Mouse (Mus musculus): ENCODE results near the gene Anapc5. TPM values are rescaled to one million over a fixed set of nuclear protein-coding genes. Genes with fewer than 3 reads are reported as not detected.
A peak's percentile ranks its signal among the peaks of the same experiment; 100 is the strongest.

Gene Anapc5
- polyA plus RNA-seq, 1 experiment from 2014 or later = 286 TPM

DNA sequence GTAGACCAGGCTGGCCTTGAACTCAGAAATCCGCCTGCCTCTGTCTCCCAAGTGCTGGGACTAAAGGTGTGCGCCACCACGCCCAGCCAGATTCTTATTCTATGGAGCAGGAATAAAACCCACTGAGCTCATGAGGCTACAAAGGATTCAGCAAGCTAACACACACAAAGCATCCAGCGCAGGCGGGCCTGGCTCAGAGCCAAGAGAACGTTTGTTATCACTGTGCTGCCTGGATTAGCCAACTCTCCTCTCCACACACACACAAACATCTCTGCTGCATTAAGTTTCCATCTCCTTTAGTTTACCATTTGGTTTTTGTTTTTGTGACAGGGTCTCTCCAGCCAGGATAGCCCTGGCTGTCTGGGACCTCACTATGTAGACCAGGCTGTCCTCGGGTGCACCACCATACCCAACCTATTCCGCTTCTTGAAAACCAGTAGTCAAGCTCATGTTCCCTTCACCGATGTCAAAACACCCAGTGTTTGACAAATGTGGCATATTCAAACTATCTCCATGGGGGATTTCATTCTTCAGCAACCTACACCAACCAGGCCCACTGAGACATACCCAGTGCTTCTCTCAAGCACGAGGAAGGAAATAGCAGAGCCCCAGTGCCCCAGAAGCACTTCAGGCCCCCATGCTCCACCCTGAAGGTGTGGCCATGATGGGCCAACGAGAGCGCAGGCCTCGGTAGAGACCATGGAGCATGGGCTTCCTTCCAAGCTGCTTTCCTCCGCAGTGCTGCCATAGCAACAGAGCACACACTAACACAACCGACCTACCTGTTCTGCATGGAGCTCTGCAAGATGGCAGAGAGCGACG lies 22.4 kb downstream of the Anapc5 start:
- Histone ChIP-seq H3K9ac (no peak overlapping the region), H3K4me1 (replicated peaks) (peaks cover 47% of the 10 kb centered on the region), H3K9me3 (replicated peaks) (no peaks in the 10 kb centered on the region), H3K27ac (peak overlapping the region; percentile 72), H3K36me3 (peaks cover 61% of the 10 kb centered on the region), H3K27me3 (no peaks in the 10 kb centered on the region), H3K4me3 (no peak overlapping the region), H3K4me2 (no peak overlapping the region)
- 40% methylated on average over 17 of the region's 17 CpGs for WGBS
- ATAC-seq (replicated peaks; ENCODE audit: insufficient number of reproducible peaks, insufficient read depth, low FRiP score, low read depth) = peak; percentile 76

DNA sequence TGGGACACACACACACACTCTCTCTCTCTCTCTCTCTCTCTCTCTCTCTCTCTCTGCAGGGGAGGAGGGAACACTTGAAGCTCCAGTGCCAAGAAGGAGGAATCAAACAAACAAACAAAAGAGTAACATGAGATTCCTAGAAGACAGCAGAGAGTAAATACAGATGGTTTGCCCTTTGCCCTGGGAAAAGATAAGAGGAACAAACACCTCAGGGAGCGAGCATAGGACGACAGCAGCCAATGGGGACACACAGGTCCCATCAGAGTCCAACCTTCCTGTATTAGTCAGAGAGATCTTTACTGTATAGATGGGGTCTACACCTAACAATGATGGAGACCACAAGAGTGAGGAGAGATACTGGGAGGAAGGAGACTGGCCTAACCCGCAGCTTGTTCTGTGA lies 23.3 kb downstream of the Anapc5 start:
- Histone ChIP-seq H3K36me3 (peaks cover 63% of the 10 kb centered on the region), H3K4me3 (no peak overlapping the region), H3K27me3 (no peaks in the 10 kb centered on the region), H3K4me1 (replicated peaks) (peaks cover 40% of the 10 kb centered on the region), H3K9me3 (replicated peaks) (no peaks in the 10 kb centered on the region), H3K27ac (peak overlapping the region; percentile 72), H3K9ac (no peak overlapping the region), H3K4me2 (no peak overlapping the region)
- no peak for ATAC-seq (replicated peaks; ENCODE audit: insufficient number of reproducible peaks, insufficient read depth, low FRiP score, low read depth)
- 79% methylated on average over 3 of the region's 3 CpGs for WGBS

DNA sequence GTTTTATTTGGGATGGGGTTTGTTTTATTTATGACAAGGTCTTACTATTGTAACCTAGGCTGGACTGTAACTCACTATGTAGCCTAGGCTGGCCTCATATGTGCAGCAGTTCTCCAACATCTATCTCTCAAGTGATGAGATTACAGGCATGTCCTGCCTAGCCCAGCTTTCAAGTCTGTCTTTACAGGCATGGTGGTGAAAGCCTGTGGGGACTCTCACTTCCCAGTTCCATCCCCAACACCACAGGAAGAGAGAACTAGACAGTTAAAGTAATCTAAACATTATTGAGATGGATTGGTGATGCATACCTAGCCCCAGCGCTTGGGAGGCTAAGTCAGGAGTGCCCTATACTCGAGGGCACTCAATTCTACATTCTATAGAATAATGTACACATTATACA lies 32.4 kb downstream of the Anapc5 start:
- H3K4me3 ChIP-seq = no peak overlapping the region
- 76% methylated on average over 2 of the region's 2 CpGs for WGBS

DNA sequence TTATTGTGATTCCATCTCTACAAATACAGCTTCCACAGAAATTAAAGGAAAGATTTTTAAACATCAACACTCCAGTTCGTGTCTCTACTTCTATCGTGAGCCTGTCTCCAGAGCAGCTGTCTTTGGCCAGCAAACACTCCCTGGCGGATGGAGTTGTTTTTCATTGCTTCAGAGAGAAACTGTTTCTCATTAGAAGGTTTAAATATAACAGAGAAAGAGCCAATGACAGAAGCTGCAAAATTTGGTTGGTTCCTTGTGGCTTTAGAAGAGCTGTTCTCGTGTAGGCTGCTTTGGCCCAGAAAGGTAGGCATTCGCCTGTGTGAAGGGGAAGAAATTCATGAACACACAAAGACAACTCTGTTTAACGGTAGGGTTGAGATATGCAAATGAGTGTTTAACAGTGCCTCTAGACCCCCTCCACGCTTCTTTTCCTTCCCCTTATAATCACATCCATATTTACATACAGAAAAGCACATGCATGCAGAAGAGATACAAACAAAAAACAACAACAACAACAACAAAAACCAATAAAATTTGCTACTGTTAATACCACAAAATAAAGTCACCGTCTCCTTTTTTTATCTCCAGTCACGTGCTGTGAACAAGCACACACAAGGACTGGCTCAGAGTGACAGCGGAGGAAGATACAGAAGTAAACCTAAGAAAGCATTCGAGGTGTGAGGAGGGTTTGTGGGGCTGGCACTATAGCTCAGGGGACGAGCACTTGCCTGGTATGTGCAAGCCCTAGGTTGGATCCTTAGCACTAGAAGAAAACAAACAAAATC lies 34.9 kb downstream of the Anapc5 start:
- no peak for ATAC-seq (replicated peaks; ENCODE audit: insufficient number of reproducible peaks, insufficient read depth, low FRiP score, low read depth)
- Histone ChIP-seq H3K4me2 (no peak overlapping the region), H3K27ac (no peak overlapping the region), H3K9ac (no peak overlapping the region), H3K9me3 (replicated peaks) (no peaks in the 10 kb centered on the region), H3K27me3 (no peaks in the 10 kb centered on the region), H3K4me1 (replicated peaks) (0 out of 2 replicates have a peak, but pooled peaks cover 3% of the 10 kb centered on the region), H3K36me3 (peaks cover 35% of the 10 kb centered on the region), H3K4me3 (no peak overlapping the region)
- WGBS = 55% methylated on average over 12 of the region's 12 CpGs

More for the DNA sequence above, 32.4 kb downstream of the Anapc5 start:
- peaks cover 57% of the 10 kb centered on the region for H3K36me3 ChIP-seq
- no peaks in the 10 kb centered on the region for H3K27me3 ChIP-seq
- ATAC-seq (replicated peaks; ENCODE audit: insufficient number of reproducible peaks, insufficient read depth, low FRiP score, low read depth) = no peak
- H3K4me1 ChIP-seq (replicated peaks) = 0 out of 2 replicates have a peak, but pooled peaks cover 3% of the 10 kb centered on the region
- H3K4me2 ChIP-seq = no peak overlapping the region
- H3K9ac ChIP-seq = no peak overlapping the region
- no peaks in the 10 kb centered on the region for H3K9me3 ChIP-seq (replicated peaks)
- no peak overlapping the region for H3K27ac ChIP-seq

DNA sequence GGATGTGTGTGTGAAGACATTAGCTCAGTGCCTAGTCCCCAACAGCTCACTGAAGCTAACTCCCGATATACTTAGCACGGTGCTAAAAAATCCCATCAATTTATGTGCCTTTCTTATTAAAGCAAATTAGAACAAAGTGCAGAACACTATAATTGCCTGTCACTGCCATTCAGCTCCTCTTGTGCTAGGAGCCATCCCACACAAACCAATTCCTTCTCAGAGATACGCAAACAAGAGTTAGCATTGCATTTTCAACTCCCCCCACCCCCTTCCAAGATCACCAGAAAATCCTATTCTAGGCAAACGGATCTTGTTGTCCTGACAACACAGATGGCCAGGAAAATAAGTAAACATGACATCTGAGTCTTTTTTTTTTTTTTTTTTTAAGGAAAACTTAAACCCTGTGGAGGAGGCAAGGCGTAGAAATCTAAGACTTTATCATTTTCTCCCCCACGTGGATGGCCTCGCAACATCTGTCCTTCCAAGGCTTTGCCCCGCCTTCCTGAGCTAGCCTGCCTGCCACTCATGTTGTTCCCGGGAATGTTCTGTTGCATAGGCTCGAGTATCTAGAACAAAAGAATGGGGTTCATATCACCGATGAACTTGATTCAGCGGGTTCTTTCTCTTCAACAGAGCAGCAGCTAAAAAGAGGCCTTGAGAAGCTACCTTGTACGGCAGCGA lies 37.3 kb downstream of the Anapc5 start:
- ATAC-seq (replicated peaks; ENCODE audit: insufficient number of reproducible peaks, insufficient read depth, low FRiP score, low read depth) = no peak
- Histone ChIP-seq H3K36me3 (peaks cover 21% of the 10 kb centered on the region), H3K9me3 (replicated peaks) (no peaks in the 10 kb centered on the region), H3K4me3 (no peak overlapping the region), H3K27ac (no peak overlapping the region), H3K4me2 (no peak overlapping the region), H3K9ac (no peak overlapping the region), H3K4me1 (replicated peaks) (peaks cover 8% of the 10 kb centered on the region), H3K27me3 (no peaks in the 10 kb centered on the region)
- WGBS = 56% methylated on average over 14 of the region's 14 CpGs

DNA sequence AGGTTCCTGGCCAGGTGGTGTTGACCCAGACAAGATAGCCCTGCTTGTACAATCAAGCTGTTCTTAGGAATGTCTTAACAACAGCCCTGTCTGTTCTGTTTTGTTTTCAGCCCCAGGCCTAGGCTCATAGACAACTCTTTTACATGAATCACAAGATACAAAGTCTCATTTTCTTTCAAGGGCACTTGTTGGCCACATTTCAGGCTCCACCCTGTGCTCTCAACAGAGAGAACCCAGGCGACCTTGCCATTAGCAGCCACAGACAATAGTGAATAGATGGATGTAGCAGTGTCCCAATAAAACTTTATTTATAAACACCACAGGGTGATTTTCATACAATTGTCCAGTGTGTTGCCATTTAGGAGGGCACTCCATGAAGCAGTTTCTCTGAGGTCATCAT lies 39.1 kb downstream of the Anapc5 start:
- Histone ChIP-seq H3K4me1 (replicated peaks) (peaks cover 17% of the 10 kb centered on the region), H3K27me3 (no peaks in the 10 kb centered on the region), H3K9ac (no peak overlapping the region), H3K4me2 (no peak overlapping the region), H3K4me3 (no peak overlapping the region), H3K9me3 (replicated peaks) (no peaks in the 10 kb centered on the region), H3K27ac (no peak overlapping the region), H3K36me3 (peaks cover 7% of the 10 kb centered on the region)
- ATAC-seq (replicated peaks; ENCODE audit: insufficient number of reproducible peaks, insufficient read depth, low FRiP score, low read depth) = no peak
- WGBS = 50% methylated on average over 1 of the region's 1 CpGs

DNA sequence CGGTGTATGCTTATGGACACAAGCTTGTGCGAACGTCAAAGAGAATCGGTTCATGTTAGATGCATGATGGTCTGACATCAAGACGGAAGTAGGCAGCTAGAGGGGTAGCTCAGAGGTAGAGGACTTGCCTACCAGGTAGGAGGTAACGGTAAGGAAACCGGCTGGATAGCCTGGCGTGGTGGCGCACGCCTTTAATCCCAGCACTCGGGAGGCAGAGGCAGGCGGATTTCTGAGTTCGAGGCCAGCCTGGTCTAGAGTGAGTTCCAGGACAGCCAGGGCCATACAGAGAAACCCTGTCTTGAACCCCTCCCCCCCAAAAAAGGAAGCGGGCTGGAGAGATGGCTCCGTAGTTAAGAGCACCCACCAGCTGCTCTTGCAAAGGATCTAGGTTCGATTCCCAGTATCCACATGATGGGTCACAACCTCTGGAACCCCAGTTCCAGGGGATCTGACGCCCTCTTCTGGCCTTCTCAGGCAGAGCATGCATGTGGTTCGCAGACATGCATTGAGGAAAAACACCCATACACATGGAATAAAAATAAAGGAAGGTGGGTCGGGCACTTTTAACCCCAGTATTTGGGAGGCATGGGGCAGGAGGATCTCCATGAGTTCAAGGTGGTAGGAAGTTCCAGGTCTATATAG lies 40.2 kb downstream of the Anapc5 start:
- H3K9me3 ChIP-seq (replicated peaks) = no peaks in the 10 kb centered on the region
- H3K4me2 ChIP-seq = no peak overlapping the region
- no peak overlapping the region for H3K4me3 ChIP-seq
- H3K27me3 ChIP-seq = no peaks in the 10 kb centered on the region
- no peak for ATAC-seq (replicated peaks; ENCODE audit: insufficient number of reproducible peaks, insufficient read depth, low FRiP score, low read depth)
- WGBS = 89% methylated on average over 19 of the region's 19 CpGs
- peaks cover 17% of the 10 kb centered on the region for H3K4me1 ChIP-seq (replicated peaks)
- no peak overlapping the region for H3K9ac ChIP-seq
- H3K36me3 ChIP-seq = no peaks in the 10 kb centered on the region
- H3K27ac ChIP-seq = no peak overlapping the region

DNA sequence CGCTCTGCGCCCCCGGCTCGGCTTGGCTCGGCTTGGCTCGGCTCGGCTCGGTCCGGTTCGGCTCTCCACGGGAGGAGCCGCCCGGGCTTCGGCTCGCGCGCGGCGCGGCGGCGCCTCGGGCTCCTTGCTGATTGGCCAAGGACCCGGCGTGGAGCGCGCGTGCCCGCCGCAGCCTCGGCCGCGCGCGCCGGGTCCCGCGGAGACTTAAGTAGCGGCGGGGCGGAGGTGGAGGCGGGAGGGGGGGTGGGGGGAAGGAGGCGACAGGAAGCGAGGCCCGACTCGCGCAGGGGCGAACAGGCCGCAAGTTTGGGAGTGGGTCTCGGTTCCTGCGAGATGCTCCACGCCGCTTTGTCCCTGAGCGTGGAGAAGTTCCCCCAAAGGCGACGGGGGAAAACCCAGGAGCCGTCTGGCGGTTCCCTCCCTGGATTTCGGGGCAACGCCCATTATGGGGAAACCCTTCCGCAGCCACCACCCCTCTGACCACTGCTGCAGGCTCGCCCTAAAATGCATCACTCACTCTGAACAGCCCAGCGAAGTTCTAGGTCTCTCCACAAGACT lies 41.8 kb downstream of the Anapc5 start, which contains the start of gene Camkk2:
Camkk2 (minus strand) TSS at position 133 of the 558 bp plus-strand sequence.
- WGBS = under 1% methylated on average over 59 of the region's 63 CpGs
- H3K27me3 ChIP-seq = no peaks in the 10 kb centered on the region
- peaks cover 20% of the 10 kb centered on the region for H3K4me1 ChIP-seq (replicated peaks)
- H3K36me3 ChIP-seq = no peaks in the 10 kb centered on the region
- ATAC-seq (replicated peaks; ENCODE audit: insufficient number of reproducible peaks, insufficient read depth, low FRiP score, low read depth) = peak; percentile 85
- H3K4me3 ChIP-seq = peak within 1 kb of the TSS; percentile 87
- peak within 1 kb of the TSS; percentile 83 for H3K9ac ChIP-seq
- peak within 1 kb of the TSS; percentile 72 for H3K27ac ChIP-seq
- H3K4me2 ChIP-seq = peak within 1 kb of the TSS; percentile 98
- H3K9me3 ChIP-seq (replicated peaks) = no peaks in the 10 kb centered on the region

DNA sequence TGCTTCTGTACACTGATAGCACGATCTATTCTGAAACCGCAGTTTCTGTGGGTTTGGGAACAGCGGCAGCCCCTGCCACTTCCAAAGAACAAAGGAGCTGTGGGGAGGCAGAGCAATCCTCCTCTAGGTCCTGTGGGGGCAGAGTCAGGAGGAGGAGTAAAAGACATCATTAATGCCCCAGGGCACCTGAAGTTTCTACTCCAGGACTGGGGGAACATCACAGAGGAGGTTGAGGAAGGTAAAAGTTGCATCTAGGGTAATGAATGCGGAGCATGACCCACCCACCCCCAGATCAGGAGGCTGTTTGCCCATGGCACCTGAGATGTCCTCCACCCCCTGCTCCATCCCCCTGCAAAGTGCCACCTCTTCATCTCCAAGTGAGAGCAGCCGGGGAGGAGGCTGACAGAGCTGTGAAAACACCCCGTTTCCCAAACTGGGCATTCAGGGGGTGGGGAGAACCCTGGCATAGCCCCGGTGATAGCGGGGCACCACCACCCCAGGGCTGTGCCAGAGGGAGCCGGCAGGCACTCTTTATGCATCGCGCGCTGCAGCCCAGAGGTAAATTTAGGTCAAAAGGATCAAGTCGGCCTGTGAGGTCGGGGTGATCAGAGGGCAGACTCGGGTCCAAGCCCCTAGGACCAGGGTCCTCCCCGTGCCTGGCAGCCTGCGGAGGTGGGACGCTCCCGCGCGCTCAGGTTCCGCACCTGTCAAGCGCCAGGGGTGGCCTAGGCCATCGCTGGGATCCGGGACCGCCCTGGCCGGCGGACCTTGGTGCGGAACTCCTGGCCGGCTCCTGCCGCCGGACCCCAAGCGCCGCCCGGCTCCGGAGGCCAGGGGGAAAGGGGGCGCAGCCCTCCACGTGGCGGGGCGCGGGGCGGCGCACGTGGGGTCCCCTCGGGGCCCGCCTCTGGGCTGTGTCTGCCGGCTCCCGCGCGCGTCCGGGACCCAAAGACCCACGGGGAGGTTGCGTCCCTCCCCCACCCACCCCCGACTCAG lies 42.6 kb downstream of the Anapc5 start:
- Histone ChIP-seq H3K4me1 (replicated peaks) (peaks cover 17% of the 10 kb centered on the region), H3K27ac (peak overlapping the region; percentile 72), H3K4me2 (peak overlapping the region; percentile 98), H3K9me3 (replicated peaks) (no peaks in the 10 kb centered on the region), H3K4me3 (peak overlapping the region; percentile 87), H3K27me3 (no peaks in the 10 kb centered on the region), H3K9ac (peak overlapping the region; percentile 83), H3K36me3 (no peaks in the 10 kb centered on the region)
- peak; percentile 51 for ATAC-seq (replicated peaks; ENCODE audit: insufficient number of reproducible peaks, insufficient read depth, low FRiP score, low read depth)
- 3% methylated on average over 30 of the region's 55 CpGs for WGBS

DNA sequence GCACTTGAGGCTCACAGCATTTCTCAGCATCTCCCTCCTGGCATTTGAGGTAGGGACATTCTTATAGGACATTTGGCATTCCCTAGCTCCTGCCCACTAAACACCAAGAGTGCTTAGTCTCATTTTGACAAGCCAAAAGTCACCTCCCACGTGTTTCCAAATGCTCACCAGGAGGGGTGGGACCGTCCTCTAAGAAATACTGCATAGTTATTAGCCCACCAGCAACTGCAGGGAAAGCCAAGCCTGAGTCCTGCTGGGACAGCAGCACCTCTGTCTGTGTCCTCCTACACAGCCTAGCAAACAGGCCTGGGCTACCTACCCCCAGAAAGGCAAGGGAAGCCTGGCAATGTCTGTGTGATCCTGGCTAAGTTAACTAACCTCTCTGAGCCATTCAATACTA lies 43.8 kb downstream of the Anapc5 start:
- H3K36me3 ChIP-seq = no peaks in the 10 kb centered on the region
- no peak overlapping the region for H3K4me3 ChIP-seq
- no peaks in the 10 kb centered on the region for H3K9me3 ChIP-seq (replicated peaks)
- 57% methylated on average over 2 of the region's 2 CpGs for WGBS
- H3K27ac ChIP-seq = no peak overlapping the region
- H3K4me2 ChIP-seq = no peak overlapping the region
- H3K27me3 ChIP-seq = no peaks in the 10 kb centered on the region
- H3K9ac ChIP-seq = no peak overlapping the region
- ATAC-seq (replicated peaks; ENCODE audit: insufficient number of reproducible peaks, insufficient read depth, low FRiP score, low read depth) = no peak
- H3K4me1 ChIP-seq (replicated peaks) = peaks cover 17% of the 10 kb centered on the region
